Mouse (Mus musculus) liver, adult 2 months (tissue): ENCODE results near the gene Naaladl2.

Source experiments
- CTCF ChIP-seq: fragments of 200-500 bp; IDR thresholded peaks from 2 replicates; pipeline ENCODE4 v1.5.1; 2011; ENCODE audit warnings: low read depth, low read length, control low read depth
- POLR2A ChIP-seq: fragments of 200-500 bp; IDR thresholded peaks from 2 replicates; pipeline ENCODE4 v1.6.1; 2011; ENCODE audit warnings: low read length, control low read depth; ENCODE audit not compliant: insufficient read depth; ENCODE audit errors: extremely low read depth

- TF ChIP-seq CTCF (no peak), POLR2A (no peak)
Observed at GRCm38 (mm10) chr3:24670500-24670899, 473.6 kb downstream of the Naaladl2 start.
